Mouse (Mus musculus) heart, embryonic 16.5 days (tissue): ENCODE measurements around the gene Smbd1. TPM values are rescaled to one million over a fixed set of nuclear protein-coding genes. Genes with fewer than 3 reads are reported as not detected.

Experiments
- ATAC-seq: fragments of 200-750 bp; cut with Nextera tagmentation; replicated peaks from 2 replicates; pipeline ENCODE4 v1.8.0; 2017; ENCODE audit warnings: moderate number of reproducible peaks; ENCODE audit not compliant: insufficient read depth, low FRiP score; ENCODE audit errors: extremely low read depth
- H3K27ac ChIP-seq: fragments of 300-500 bp; sonication (generic); 2 replicates; pipeline ENCODE4 v1.5.1; 2014; ENCODE audit warnings: mild to moderate bottlenecking, low read length, control low read depth, moderate library complexity
- H3K27me3 ChIP-seq: fragments of 300-500 bp; sonication (generic); 2 replicates; pipeline ENCODE4 v1.6.1; 2014; ENCODE audit warnings: low read length, mixed read lengths; ENCODE audit not compliant: control insufficient read depth, insufficient read depth
- H3K36me3 ChIP-seq: fragments of 300-500 bp; sonication (generic); 2 replicates; pipeline ENCODE4 v1.6.1; 2014; ENCODE audit not compliant: control insufficient read depth, insufficient read depth
- H3K4me1 ChIP-seq: fragments of 300-500 bp; sonication (generic); 2 replicates; pipeline ENCODE4 v1.6.1; 2014; ENCODE audit warnings: low read length, mixed read lengths; ENCODE audit not compliant: control insufficient read depth, insufficient read depth
- H3K4me2 ChIP-seq: fragments of 300-500 bp; sonication (generic); 2 replicates; pipeline ENCODE4 v1.6.1; 2014; ENCODE audit warnings: low read depth, mild to moderate bottlenecking, control low read depth, low read length
- H3K4me3 ChIP-seq: fragments of 300-500 bp; sonication (generic); 2 replicates; pipeline ENCODE4 v1.5.1; 2014; ENCODE audit warnings: mild to moderate bottlenecking, control low read depth, low read length
- H3K9ac ChIP-seq: fragments of 300-500 bp; sonication (generic); 2 replicates; pipeline ENCODE4 v1.6.1; 2014; ENCODE audit warnings: low read length, control low read depth
- H3K9me3 ChIP-seq: fragments of 300-500 bp; sonication (generic); replicated peaks from 2 replicates; pipeline ENCODE4 v1.6.1; 2016; ENCODE audit warnings: low read length; ENCODE audit not compliant: control insufficient read depth
- WGBS: fragments of 180-500 bp; shearing (Covaris S2); extraction: QIAGEN DNeasy Blood & Tissue Kit; methylation state at CpG from one replicate; pipeline ENCODE4 v1.1.7; 2014; 5-methylcytosine and 5-hydroxymethylcytosine counted together
- polyA plus RNA-seq: library from polyadenylated mRNA; unstranded; fragments of >200 nt; fragmentation: Nextera tagmentation; extraction: Ambion mirVana; gene quantifications from 2 replicates; pipeline ENCODE4 v1.2.1, GENCODE M21; 2015

Smbd1 gene
- polyA plus RNA-seq, 1 experiment from 2014 or later: not detected

- peaks cover under 1% of the 10 kb centered on the region; the same call in 1 of the 2 replicates for H3K36me3 ChIP-seq
- ATAC-seq: no peak
- WGBS: 85% methylated on average over 5 of the region's 5 CpGs
- H3K27me3 ChIP-seq: no peaks in the 10 kb centered on the region
- no peak overlapping the region for H3K9ac ChIP-seq
- no peak overlapping the region for H3K4me3 ChIP-seq
- no peak overlapping the region for H3K4me2 ChIP-seq
- peaks cover 36% of the 10 kb centered on the region for H3K4me1 ChIP-seq
- H3K9me3 ChIP-seq: no peaks in the 10 kb centered on the region
- no peak overlapping the region for H3K27ac ChIP-seq
These were observed 8.2 kb upstream of the Smbd1 start for GRCm38 (mm10) chr16:32818441-32818840.

- Histone ChIP-seq H3K4me3 (no peak overlapping the region), H3K4me2 (no peak overlapping the region), H3K36me3 (no peaks in the 10 kb centered on the region), H3K27ac (no peak overlapping the region), H3K4me1 (peaks cover 35% of the 10 kb centered on the region), H3K27me3 (no peaks in the 10 kb centered on the region), H3K9ac (no peak overlapping the region), H3K9me3 (no peaks in the 10 kb centered on the region)
- no peak for ATAC-seq
- WGBS: 73% methylated on average over 4 of the region's 4 CpGs
These were observed 7.8 kb upstream of the Smbd1 start for GRCm38 (mm10) chr16:32818036-32818435.

- 5% methylated on average over 6 of the region's 6 CpGs for WGBS
- Histone ChIP-seq H3K27ac (peak overlapping the region; percentile 84), H3K27me3 (no peaks in the 10 kb centered on the region), H3K36me3 (no peaks in the 10 kb centered on the region), H3K4me1 (peaks cover 15% of the 10 kb centered on the region), H3K9ac (peak overlapping the region; percentile 69), H3K4me3 (peak overlapping the region; percentile 47), H3K9me3 (no peaks in the 10 kb centered on the region), H3K4me2 (peak overlapping the region; percentile 61)
- ATAC-seq: peak; percentile 83
These were observed 4.9 kb upstream of the Smbd1 start for GRCm38 (mm10) chr16:32815160-32815605.

GRCm38 (mm10) chr16:32814539-32814938 lies 4.3 kb upstream of the Smbd1 start:
- 20% methylated on average over 14 of the region's 14 CpGs for WGBS
- 0 out of 2 replicates have a peak, but pooled peaks have one; percentile 37 for ATAC-seq
- H3K27me3 ChIP-seq: no peaks in the 10 kb centered on the region

GRCm38 (mm10) chr16:32813771-32814170 lies 3.5 kb upstream of the Smbd1 start:
- WGBS: 75% methylated on average over 3 of the region's 3 CpGs
- Histone ChIP-seq H3K27ac (no peak overlapping the region), H3K36me3 (no peaks in the 10 kb centered on the region), H3K9me3 (no peaks in the 10 kb centered on the region), H3K4me1 (peaks cover 15% of the 10 kb centered on the region), H3K27me3 (no peaks in the 10 kb centered on the region), H3K4me3 (no peak overlapping the region), H3K9ac (no peak overlapping the region), H3K4me2 (no peak overlapping the region)
- ATAC-seq: no peak

More at GRCm38 (mm10) chr16:32814539-32814938, 4.3 kb upstream of the Smbd1 start:
- Histone ChIP-seq H3K4me2 (peak overlapping the region; percentile 61), H3K36me3 (no peaks in the 10 kb centered on the region), H3K27ac (peak overlapping the region; percentile 84), H3K9ac (peak overlapping the region; percentile 69), H3K4me1 (peaks cover 15% of the 10 kb centered on the region), H3K9me3 (no peaks in the 10 kb centered on the region), H3K4me3 (peak overlapping the region; percentile 47)

- Histone ChIP-seq H3K9me3 (no peaks in the 10 kb centered on the region), H3K4me1 (peaks cover 15% of the 10 kb centered on the region), H3K27ac (no peak overlapping the region), H3K9ac (no peak overlapping the region), H3K36me3 (no peaks in the 10 kb centered on the region), H3K4me2 (peak overlapping the region; percentile 42), H3K4me3 (no peak overlapping the region; the same call in 1 of the 2 replicates), H3K27me3 (no peaks in the 10 kb centered on the region)
- 49% methylated on average over 9 of the region's 9 CpGs for WGBS
- ATAC-seq: no peak
These were observed 3.1 kb upstream of the Smbd1 start for GRCm38 (mm10) chr16:32813362-32813761.

- Histone ChIP-seq H3K4me2 (peak overlapping the region; percentile 42), H3K27me3 (no peaks in the 10 kb centered on the region), H3K4me1 (peaks cover 13% of the 10 kb centered on the region), H3K9ac (no peak overlapping the region), H3K27ac (no peak overlapping the region), H3K36me3 (no peaks in the 10 kb centered on the region), H3K9me3 (no peaks in the 10 kb centered on the region), H3K4me3 (no peak overlapping the region; the same call in 1 of the 2 replicates)
- ATAC-seq: no peak; the same call in 1 of the 2 replicates
- WGBS: 0% methylated on average over 9 of the region's 9 CpGs
These were observed 2.6 kb upstream of the Smbd1 start for GRCm38 (mm10) chr16:32812888-32813361.

- Histone ChIP-seq H3K4me1 (peaks cover 11% of the 10 kb centered on the region), H3K36me3 (no peaks in the 10 kb centered on the region), H3K9me3 (no peaks in the 10 kb centered on the region), H3K4me3 (no peak overlapping the region), H3K4me2 (no peak overlapping the region), H3K27ac (no peak overlapping the region), H3K27me3 (no peaks in the 10 kb centered on the region), H3K9ac (no peak overlapping the region)
- no peak for ATAC-seq
- WGBS: 62% methylated on average over 8 of the region's 8 CpGs
These were observed 2.7 kb downstream of the Smbd1 start for GRCm38 (mm10) chr16:32807408-32808185.

GRCm38 (mm10) chr16:32805151-32805550 lies 5.1 kb downstream of the Smbd1 start:
- no peak overlapping the region for H3K9ac ChIP-seq
- 0 out of 2 replicates have a peak, but pooled peaks cover under 1% of the 10 kb centered on the region for H3K9me3 ChIP-seq
- peaks cover 11% of the 10 kb centered on the region for H3K4me1 ChIP-seq
- WGBS: 62% methylated on average over 7 of the region's 7 CpGs
- no peaks in the 10 kb centered on the region for H3K36me3 ChIP-seq
- no peaks in the 10 kb centered on the region for H3K27me3 ChIP-seq
- H3K4me2 ChIP-seq: no peak overlapping the region
- H3K4me3 ChIP-seq: no peak overlapping the region
- ATAC-seq: no peak
- H3K27ac ChIP-seq: no peak overlapping the region
